Mouse (Mus musculus) lung, postnatal 36 days (tissue): Measurements from ENCODE around the gene Krt16.

Source experiments
- DNase-seq: peaks from one replicate; pipeline ENCODE4 v3.0.0; 2022; ENCODE audit warnings: mixed read lengths

Gene Krt16

DNA sequence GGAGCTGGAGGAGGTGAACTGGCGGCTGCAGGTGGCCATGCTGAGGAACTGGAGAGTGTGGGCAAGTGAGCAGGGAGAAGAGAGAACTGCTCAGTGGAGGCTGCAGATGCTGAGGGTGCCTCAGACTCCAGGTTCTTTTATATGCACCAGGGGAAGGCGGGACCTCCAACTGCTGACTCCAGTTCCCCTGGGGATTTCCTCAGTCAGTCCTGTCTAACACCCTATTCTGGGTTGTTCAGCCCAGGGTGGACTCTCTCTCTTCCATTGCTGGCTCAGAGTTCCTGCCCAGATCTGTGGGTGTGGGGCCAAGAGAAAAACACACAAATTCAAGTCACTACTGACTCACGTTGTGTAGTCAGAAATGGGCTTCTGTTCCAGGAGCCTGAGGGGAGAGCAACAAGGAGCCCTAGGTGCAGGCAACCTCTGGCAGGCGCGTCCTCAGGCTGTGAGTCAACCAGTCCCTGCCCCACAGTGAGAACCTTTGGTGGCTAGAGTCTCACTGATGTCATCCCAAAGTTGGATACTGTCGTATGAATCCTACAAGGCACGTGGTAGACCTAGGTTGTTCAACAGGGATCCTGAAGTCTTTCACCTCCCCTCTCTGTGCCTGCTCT lies at the start of gene Krt16:
TSS of gene Krt16 (minus strand) at position 51 of the 614 bp plus-strand sequence.
- no peak for DNase-seq

DNA sequence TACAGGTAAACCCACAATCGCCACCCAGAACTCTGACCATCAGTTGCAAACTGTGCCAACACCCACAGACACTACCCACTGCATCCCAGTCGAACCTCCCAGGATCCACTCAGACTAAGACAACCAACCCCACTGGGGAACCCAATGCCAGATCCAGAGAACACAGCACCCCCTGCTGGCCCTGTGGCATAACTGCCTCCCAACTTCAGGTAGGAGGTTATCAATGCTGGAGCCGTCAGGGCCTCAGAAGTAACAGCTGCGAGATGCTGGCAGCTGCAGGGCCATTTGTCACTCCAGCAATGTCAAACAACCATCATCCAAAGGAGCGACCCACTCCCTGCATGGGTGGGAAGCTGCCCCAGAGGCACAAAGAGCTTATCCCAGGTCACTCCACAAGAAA lies 49.1 kb upstream of the Krt16 start:
- DNase-seq, result no peak

DNA sequence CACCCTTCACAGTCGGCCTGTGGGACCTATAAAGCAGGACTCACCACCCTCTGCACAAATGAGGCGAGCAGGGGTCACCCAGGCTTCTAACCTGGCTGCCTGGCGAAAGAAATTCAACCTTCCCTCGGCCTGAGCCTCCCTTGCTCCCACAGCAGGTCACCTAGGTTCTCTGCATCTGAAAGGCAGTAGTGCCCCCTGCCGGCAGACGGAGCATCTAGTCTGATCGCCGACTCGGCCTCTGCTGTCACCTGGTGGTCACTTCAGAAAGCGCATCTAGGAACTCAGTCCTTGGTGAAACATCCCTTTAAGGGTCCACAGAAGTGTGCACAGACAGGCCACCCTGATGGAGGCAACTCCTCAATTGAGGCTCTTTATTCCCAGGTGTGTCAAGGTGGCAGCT lies 46.6 kb upstream of the Krt16 start:
- DNase-seq, result peak; percentile 89

DNA sequence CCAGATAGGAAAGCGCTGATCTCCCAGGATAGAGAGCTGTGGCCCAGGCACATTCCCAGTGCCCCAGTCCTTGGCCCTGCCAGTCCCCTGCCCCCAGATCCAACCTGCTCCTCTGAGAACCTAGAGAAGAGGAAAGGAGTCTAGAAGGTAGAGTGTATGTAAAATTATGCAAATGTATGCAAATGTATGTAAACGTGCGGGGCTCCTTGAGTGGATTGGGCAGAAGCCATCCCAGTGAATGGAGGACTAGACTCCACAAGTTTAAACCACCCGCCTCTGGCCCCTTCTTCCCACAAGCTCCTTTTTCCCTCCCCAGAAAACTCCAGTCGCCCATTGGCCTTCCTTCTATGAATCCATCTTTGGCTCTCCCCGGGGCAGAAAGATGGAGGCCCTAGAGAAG lies 44.2 kb upstream of the Krt16 start:
- DNase-seq, result no peak

DNA sequence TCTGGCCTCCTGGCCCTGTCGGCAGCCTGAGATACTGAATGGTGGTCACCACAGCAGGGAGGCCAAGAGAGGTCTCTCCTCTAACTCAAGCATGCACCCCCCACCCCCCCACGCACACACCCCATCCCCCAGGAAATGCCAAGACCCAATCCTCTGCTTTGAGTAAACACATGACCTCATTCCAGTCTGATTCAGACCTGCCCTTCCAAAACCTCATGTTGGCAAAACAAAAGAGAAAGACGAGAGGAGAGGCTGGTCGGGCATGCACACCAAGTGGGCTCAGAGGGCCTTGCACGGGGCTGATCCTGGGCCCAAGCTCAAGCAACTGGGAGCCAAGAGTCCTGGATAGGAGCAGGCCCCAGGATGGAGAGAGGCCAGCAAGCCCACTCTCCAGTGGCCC lies 41.5 kb upstream of the Krt16 start:
- DNase-seq, result peak; percentile 45

DNA sequence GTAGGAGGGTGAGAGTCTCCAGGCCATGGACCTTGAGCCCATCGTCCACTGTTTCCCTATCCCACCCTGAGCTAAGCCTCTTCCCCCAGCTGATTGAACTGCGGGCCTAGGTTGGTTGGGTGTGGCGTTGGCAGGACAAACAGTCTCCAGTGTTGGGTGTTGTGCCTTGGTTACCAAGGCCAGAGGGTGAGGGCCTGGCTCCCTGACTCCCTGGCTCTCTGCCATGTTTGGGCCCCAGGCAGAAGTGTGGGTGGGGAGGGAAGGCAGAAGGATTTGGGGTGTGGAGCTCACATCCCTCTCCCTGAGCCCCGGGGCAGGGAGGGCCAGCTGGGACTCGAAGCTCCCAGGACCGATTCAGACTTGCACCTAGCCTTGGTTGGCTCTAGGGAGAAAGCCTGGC lies 40.2 kb upstream of the Krt16 start:
- DNase-seq, result peak; percentile 86

DNA sequence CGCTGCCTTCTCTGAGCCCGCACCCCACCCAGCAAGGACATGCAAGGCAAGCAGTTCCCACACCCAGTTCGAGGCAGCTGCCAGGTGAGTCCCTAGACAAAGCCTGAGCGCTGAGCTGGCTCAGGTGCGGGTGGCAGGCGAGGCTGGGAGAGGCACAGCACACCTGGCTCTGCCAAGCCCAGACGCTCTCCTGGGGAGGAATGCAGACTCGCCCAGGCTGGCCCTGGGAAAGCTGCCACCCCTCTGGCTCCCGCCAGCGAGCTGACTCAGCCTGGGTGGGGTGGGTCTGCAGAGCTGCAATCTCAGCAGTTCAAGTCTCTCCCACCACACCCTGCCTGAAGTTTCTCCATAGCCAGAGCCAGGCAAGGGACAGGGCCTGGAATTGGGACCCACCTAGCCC lies 38.3 kb upstream of the Krt16 start:
- peak; percentile 85 for DNase-seq

DNA sequence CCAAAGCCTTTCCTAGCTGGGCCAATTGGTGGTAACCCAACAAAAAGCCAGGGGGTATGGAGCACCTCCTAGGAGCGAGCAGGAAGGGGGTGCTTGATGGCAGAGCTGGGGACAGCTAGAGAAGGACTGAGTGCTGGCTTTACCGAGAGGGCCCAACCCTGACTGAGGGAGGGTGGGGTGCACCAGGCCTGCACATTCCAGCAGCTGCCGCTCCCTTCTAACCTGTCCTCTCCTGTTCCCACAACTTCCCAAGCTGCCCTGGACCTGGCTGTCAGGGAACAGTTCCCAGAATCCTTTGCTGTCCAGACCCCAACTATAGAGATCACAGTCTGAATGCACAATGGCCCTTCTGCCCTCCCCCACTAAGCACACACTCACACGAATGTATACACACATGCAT lies 36.3 kb upstream of the Krt16 start:
- DNase-seq, result peak; percentile 50

DNA sequence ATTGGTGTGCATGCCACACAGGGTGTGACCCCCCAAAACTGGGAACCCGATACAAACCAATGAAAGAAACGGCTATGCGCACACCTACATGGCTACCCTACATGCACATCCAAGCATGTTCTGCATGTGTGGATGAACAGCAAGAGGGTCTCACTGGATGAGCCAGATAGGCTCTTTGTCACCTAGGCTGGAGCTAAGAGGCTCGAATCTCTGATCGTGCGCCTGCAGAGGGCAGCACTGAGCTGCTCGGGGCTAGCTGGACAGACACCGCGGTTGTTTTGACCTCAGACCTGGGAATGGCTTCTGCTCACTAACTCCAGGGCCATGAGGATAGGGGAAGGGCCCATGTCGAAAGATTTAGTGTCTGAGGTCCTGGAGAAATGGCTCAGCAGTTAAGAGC lies 33.8 kb upstream of the Krt16 start:
- DNase-seq, result peak; percentile 92

DNA sequence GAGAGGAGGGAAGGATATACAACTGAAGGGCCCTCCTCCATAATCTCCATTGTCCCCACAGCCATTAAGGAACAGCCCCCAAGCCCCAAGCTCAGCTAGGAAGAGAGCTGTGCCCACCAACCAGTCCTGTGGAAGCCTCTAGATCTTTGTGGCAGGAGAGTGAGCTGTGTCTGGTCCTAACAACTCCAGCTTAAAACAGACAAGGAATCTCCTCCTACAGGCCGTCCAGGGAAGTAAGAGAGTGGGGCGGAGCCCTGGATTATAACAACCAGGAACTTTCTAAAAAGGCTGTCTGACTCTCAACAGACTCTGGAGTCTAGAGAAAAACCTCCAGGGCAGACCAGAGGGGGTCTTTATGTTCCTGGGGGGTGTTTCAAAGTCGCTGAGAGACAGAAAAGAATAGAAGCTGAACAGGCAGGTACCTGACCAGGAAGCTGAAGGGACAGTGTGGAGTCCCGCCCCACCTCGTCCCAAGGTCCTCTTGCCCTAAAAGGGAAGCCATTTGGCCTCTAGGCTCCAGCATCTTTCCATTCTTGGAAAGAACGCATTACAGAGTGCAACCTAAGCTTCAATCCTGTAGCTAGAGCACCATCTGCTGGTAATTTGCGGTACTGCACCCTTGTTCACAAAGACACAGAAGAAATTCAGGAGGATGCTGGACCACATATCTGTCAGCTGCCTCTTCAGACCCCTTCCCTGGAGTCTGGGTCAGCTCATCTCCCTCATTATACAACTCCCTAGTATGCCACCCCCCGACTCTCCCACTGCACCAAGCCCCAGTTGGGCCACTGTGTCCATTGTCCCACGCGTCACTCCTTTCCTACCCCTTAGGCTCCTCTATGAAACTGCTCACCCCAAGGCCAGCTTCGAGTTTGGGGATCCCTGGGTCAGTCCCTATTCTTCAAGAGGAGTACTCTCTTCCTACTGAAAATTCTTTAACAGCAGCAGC lies 33.2 kb upstream of the Krt16 start:
- DNase-seq, result peak; percentile 94

DNA sequence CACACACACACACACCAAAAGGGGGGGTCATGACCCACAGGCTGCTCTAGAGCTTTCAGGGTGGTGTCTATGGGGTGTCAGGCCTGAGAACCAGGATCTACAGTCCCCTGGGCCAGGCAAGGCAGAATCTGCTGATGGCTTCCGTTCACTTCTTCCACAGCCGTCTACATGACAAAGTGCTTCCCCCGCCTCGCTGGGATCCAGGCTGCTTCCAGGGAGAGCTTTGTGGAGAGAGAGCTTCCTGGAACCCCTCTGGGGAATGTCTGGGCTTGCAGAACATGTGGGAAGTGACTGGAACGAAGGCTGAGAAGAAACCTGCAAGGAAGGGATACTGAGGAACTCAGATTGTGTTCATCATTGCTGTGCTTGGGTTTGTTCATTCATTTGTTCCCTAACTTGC lies 30.1 kb upstream of the Krt16 start:
- DNase-seq, result no peak

DNA sequence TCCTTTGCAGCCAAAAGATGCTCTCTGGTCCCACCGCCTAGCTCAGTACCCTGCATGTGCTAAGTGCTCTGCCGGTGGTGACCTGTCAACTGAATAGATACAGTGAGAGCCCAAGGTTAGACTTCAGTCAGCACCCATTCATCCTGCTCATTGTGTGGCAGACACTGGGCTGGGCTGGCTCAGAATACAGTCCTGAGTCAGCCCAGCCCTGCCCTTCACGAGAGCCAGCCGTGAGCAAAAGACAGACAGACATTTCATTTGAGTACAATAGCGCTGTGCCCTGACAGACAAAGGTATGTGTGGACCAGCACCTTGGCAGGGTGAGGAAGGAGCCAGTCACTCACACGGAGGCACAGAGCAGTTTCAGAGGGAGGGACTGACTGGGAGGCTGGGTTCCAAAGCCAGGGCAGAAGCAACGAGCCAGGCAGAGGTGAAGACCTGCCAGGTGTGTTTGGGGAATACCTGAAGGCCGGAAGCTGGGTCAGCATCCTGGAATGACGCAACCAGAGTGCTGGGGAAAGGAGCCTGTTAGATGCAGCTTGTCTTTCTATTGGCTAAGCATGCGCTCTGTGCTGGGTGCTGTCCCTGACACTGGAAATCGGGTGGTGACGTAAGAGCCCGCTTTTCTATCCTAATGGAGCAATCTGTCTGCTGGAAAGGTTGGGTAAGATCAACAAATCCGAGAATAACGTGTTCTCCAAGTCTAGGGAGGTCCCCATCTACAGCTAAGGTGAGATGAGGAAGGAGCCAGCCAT lies 29.2 kb upstream of the Krt16 start:
- no peak for DNase-seq

DNA sequence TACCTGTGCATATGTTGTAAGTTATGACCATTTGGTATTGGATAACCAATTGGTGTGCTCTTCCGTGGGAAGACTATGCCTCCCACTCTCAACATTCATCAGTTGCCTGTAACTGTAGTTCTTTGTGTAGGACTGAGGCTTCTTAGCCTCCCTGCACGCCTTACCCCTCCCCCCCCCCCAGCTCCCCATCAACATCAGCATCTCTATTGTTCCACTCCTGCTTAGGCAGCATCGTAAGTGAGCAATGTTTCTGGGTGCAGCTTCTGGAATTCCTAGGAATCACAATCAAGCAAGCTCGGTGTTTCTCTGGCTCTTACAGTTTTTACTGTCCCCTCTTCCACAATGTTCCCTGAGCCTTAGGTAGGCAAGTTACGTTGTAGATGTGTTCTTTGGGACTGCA lies 26.8 kb upstream of the Krt16 start:
- no peak for DNase-seq

DNA sequence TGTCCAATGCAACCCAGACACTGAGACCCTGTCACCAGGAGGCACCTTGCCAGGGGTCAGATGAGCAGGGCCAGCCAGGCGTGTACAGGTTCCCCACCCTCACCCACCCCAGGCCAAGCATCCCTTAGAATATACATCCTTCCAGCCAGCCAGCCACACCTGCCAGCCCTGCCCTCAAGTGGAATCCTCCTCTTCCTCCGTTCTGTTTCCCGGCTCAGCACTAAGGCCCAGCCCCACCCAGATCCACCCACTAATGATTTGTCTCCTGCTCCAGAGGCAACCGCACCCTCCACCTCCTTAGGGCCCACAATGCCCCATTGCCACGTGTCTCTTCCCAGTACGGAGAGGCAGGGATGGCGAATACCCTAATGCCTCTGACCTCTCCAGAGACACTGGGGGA lies 26.0 kb upstream of the Krt16 start:
- DNase-seq, result no peak

DNA sequence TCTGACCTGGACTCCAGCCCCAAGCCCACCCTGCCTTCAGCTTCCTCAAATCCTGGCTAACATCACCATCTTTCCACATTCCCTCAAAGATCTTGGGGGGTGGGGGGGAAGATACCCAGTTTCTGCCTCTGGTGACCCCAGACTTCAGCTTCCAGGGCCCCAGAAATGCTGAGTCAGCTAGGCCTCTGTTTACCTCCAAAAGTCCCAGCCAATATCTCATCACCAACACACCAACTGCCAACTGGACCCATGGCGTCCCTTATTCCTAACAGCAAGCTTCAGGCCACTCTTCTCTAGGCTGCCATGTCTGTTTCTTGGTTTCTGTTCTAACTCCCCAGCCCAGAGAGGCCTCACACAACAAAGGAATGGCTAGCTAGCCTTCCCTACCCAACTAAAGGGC lies 23.2 kb upstream of the Krt16 start:
- DNase-seq, result no peak

DNA sequence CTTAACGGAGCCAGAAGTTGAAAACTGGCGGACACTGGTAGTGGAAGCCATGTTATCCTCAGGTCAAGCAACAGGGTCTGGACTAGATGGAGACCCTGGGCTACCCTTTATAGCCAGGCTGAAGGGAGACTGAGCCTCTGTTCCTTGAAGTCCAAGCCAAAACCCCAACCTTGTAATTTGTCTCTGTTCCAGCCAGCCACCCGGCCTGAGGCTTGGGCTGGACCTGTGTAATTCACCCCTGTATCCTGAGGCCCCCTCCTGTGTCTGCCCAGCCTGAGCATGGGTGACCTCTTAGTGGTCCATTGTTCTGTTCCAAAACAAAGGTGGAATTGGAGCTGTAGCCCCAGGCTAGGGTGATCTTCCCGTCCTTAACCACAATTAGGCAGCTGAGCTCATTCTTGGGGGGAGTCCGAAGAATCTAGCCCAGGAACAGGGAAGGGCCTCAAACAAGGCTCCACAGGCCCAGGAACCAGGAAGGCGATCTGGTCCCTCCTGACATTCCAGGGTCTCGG lies 21.2 kb upstream of the Krt16 start, which contains the start of gene Krt42:
TSS of gene Krt42 (minus strand) at position 51 of the 512 bp plus-strand sequence.
- no peak for DNase-seq

DNA sequence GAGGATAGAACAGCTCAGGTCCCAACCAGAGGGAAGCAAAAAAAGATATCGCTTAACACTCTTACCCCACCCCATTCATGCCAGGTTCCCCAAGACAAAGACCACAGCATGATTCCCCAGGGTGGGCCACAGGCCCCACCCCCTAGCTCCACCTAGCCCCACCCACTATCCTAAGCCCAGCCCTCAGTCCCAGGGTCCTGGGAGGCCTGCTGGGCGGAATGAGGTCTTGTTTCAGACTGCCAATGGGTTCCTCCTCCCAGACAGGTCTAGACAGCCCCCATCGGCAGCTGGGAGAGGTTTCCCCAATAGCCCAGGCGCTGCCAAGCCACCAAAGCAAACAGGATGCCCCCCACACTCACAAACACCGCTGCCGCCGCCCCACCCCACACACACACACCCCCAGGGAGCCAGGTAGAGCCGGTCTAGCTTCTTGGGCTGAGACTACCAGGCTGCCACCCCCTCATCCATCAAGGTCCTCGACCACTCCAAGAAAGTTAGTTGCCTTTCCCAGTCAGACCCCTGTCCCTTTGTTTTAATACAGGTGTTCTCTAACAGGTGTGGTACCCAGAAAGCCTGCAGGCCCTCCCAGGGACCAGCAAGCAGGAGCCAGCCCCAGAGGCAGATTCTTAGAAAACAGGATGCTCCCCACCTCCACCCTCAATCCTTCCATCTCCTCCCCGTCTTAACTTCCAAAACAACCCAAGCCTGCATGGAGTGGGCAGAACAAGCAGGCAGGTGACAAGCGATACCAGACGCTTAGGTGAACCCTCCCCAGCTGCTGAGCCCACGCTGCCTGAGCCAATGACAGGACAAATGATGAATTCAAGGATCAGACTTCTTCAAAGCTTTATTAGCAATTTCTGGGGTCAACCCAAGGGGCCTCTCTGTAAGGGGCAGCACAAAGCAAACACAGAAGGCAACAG lies 13.6 kb upstream of the Krt16 start:
- DNase-seq, result no peak

DNA sequence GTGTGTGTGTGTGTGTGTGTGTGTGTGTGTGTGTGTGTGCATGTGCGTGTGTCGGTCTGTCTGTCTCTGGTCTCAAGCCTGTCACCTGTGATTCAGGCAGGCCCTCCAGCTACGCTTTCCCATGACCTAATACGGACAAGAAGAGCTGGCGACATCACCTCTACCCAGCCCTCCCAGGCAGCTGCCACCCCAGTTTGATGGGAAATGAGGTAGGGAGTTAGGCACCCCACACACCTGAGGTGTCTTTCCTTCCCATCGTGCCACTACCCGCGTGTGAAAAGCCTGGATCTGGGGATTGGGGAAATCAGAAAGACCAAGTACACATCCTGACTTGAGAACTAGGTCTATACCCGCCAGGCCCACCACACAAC lies 12.5 kb upstream of the Krt16 start:
- no peak for DNase-seq

DNA sequence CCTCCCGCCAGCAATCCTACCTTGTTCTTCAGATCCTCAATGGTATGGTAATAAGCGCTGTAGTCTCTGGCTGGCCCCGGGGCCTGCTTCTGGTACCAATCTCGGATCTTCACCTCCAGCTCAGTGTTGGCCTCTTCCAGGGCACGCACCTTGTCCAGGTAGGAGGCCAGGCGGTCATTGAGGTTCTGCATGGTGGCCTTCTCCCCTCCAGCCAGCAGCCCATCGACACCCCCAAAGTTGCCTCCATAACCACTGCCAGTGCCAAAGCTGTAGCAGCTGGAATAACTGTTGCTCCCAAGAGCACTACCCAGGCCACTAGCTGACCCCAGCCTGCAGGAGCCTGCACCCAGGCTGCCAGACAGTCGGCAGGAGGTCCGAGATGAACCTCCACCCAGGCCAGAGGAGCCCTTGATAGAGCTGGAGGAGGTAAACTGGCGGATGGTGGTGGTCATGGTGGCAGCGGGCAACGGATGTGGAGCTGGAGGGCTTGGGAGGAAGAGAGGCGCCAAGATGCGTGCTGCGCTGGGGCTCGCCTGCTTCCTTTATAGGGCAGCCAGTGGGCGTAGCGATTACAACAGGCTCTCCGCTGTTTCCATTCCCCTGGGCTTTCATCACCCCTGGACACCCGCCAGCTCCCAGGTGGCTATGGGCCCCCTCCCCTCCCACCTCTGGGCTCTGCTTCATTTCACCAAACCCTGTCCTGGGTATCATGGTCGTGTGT lies 12.0 kb upstream of the Krt16 start, which contains the start of gene Krt17:
TSS of gene Krt17 (minus strand) at position 516 of the 721 bp plus-strand sequence.
- no peak for DNase-seq

DNA sequence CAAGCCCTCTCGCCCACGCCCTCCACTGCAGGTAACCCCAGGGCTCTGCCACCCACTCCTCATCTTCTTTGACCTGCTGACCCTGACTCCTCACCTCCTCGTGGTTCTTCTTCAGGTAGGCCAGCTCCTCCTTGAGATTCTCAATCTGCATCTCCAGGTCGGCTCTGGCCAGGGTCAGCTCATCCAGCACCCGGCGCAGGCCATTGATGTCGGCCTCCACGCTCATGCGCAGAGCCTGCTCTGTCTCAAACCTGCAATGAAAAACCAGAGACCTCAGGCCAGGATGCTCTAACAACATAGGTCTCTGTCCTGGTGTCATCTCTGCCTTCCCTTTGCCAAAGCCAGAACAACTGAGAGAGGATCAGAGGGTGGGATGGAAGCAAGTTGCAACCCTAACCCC lies 10.4 kb upstream of the Krt16 start:
- no peak for DNase-seq

DNA sequence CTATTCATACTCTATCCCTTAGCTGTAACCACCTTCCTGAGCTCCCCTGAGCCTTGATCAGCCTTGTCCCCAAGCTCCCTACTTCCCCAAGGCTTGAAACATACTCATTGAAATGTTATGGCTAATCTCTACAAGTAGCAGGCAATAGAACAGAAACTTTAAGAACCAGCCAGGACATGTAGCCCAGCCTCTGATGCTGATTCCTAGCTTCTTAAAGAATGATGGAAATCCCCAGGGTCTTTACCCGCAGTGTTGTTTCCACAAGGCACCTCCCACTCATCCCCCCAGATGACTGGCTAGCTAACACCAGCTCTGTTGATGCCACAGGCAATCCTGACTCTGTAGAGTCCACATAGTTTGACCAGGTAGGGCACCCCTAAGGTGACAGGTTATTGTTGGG lies 9.3 kb upstream of the Krt16 start:
- DNase-seq, result no peak

DNA sequence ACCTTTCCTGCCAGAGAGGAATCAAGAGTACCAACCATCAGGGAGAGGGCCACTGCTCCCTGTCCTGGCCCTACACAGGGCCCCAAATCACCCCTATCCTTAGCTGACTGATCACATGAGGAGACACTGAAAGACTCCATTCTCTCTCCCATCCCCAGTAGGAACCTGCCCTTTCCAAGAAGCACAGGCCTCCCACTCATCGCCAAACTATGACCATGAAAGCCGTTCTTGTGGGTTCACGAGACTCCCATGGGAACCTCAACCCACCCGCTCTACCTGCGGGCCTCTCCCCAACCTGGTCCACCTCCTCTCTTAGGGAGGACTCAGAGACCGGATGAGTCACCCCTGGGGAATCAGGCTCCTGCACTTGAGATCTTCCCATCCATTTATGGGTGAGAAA lies 6.8 kb upstream of the Krt16 start:
- no peak for DNase-seq
